Mouse (Mus musculus): ENCODE measurements around the gene Chmp3. TPM values are rescaled to one million over a fixed set of nuclear protein-coding genes. Genes with fewer than 3 reads are reported as not detected.
A peak's percentile ranks its signal among the peaks of the same experiment; 100 is the strongest.

The Chmp3 gene
- polyA plus RNA-seq (2015; fragmentation: Nextera tagmentation; extraction: Ambion mirVana), result 88.5 and 91.4 TPM in 2 replicates

- Histone ChIP-seq H3K4me2 (replicated peaks; ENCODE audit: low read depth) (peak within 1 kb of the TSS; percentile 62), H3K9ac (ENCODE audit: low read length) (peak within 1 kb of the TSS; percentile 98), H3K4me1 (replicated peaks; ENCODE audit: control insufficient read depth, insufficient read depth) (0 out of 2 replicates have a peak, but pooled peaks cover 2% of the 10 kb centered on the region), H3K4me3 (ENCODE audit: low read depth, low read length) (peak within 1 kb of the TSS; percentile 93), H3K27ac (replicated peaks) (peak within 1 kb of the TSS; percentile 100), H3K9me3 (ENCODE audit: control insufficient read depth, low read length) (no peaks in the 10 kb centered on the region), H3K27me3 (ENCODE audit: control insufficient read depth, insufficient read depth, low read length) (no peaks in the 10 kb centered on the region), H3K36me3 (ENCODE audit: control insufficient read depth, insufficient read depth, low read length) (0 out of 2 replicates have a peak, but pooled peaks cover 2% of the 10 kb centered on the region)
- peak; percentile 83 for TF ChIP-seq EP300 (optimal IDR thresholded peaks at IDR 0.05)
- TF ChIP-seq CTCF (IDR thresholded peaks at IDR 0.05; ENCODE audit: low read depth), result 0 out of 2 replicates have a peak, but pooled peaks have one; percentile 1
- under 1% methylated on average over 55 of the region's 59 CpGs for WGBS
- DNase-seq (ENCODE audit: low spot score) (peak; percentile 97), ATAC-seq (ENCODE audit: low FRiP score, low TSS enrichment) (peak; percentile 99)
These were observed at the start of gene Chmp3 for GRCm38 (mm10) chr6:71543686-71544499. Gene Chmp3 (plus strand): TSS chr6:71543797.

- ATAC-seq (ENCODE audit: low FRiP score, low TSS enrichment) (peak; percentile 19; the same call in 1 of the 2 replicates), DNase-seq (ENCODE audit: low spot score) (peak; percentile 64)
- no peaks in the 10 kb centered on the region for H3K9me3 ChIP-seq (ENCODE audit: control insufficient read depth, low read length)
These were observed 49.1 kb upstream of the Chmp3 start for GRCm38 (mm10) chr6:71494341-71495020.

GRCm38 (mm10) chr6:71500575-71500974 is 43.0 kb upstream of the Chmp3 start:
- no peaks in the 10 kb centered on the region for H3K9me3 ChIP-seq (ENCODE audit: control insufficient read depth, low read length)
- H3K4me3 ChIP-seq (ENCODE audit: low read depth, low read length), result no peak overlapping the region
- no peak overlapping the region for H3K9ac ChIP-seq (ENCODE audit: low read length)
- no peak overlapping the region for H3K27ac ChIP-seq (replicated peaks)
- DNase-seq (ENCODE audit: low spot score) (no peak), ATAC-seq (ENCODE audit: low FRiP score, low TSS enrichment) (no peak)
- TF ChIP-seq EP300 (optimal IDR thresholded peaks at IDR 0.05) (no peak), CTCF (IDR thresholded peaks at IDR 0.05; ENCODE audit: low read depth) (no peak)
- no peaks in the 10 kb centered on the region for H3K27me3 ChIP-seq (ENCODE audit: control insufficient read depth, insufficient read depth, low read length)
- 75% methylated on average over 3 of the region's 3 CpGs for WGBS
- 0 out of 2 replicates have a peak, but pooled peaks cover 1% of the 10 kb centered on the region for H3K4me1 ChIP-seq (replicated peaks; ENCODE audit: control insufficient read depth, insufficient read depth)
- H3K4me2 ChIP-seq (replicated peaks; ENCODE audit: low read depth), result no peak overlapping the region
- H3K36me3 ChIP-seq (ENCODE audit: control insufficient read depth, insufficient read depth, low read length), result peaks cover 2% of the 10 kb centered on the region; the same call in 1 of the 2 replicates

More at GRCm38 (mm10) chr6:71494341-71495020, 49.1 kb upstream of the Chmp3 start:
- Histone ChIP-seq H3K36me3 (ENCODE audit: control insufficient read depth, insufficient read depth, low read length) (peaks cover 2% of the 10 kb centered on the region; the same call in 1 of the 2 replicates), H3K27me3 (ENCODE audit: control insufficient read depth, insufficient read depth, low read length) (no peaks in the 10 kb centered on the region), H3K4me3 (ENCODE audit: low read depth, low read length) (peak overlapping the region; percentile 94), H3K4me1 (replicated peaks; ENCODE audit: control insufficient read depth, insufficient read depth) (0 out of 2 replicates have a peak, but pooled peaks cover 2% of the 10 kb centered on the region), H3K9ac (ENCODE audit: low read length) (peak overlapping the region; percentile 98), H3K4me2 (replicated peaks; ENCODE audit: low read depth) (peak overlapping the region; percentile 60), H3K27ac (replicated peaks) (peak overlapping the region; percentile 100)
- peak; percentile 16; the same call in 1 of the 2 replicates for TF ChIP-seq CTCF (IDR thresholded peaks at IDR 0.05; ENCODE audit: low read depth)
- TF ChIP-seq EP300 (optimal IDR thresholded peaks at IDR 0.05), result no peak
- under 1% methylated on average over 46 of the region's 46 CpGs for whole genome bisulfite sequencing

GRCm38 (mm10) chr6:71503001-71503400 is 40.6 kb upstream of the Chmp3 start:
- WGBS, result 66% methylated on average over 4 of the region's 4 CpGs

GRCm38 (mm10) chr6:71503670-71504069 is 39.9 kb upstream of the Chmp3 start:
- Histone ChIP-seq H3K4me2 (replicated peaks; ENCODE audit: low read depth) (no peak overlapping the region), H3K9me3 (ENCODE audit: control insufficient read depth, low read length) (no peaks in the 10 kb centered on the region), H3K27ac (replicated peaks) (no peak overlapping the region), H3K27me3 (ENCODE audit: control insufficient read depth, insufficient read depth, low read length) (no peaks in the 10 kb centered on the region), H3K9ac (ENCODE audit: low read length) (no peak overlapping the region), H3K4me3 (ENCODE audit: low read depth, low read length) (no peak overlapping the region), H3K4me1 (replicated peaks; ENCODE audit: control insufficient read depth, insufficient read depth) (no peaks in the 10 kb centered on the region), H3K36me3 (ENCODE audit: control insufficient read depth, insufficient read depth, low read length) (0 out of 2 replicates have a peak, but pooled peaks cover 1% of the 10 kb centered on the region)
- ATAC-seq (ENCODE audit: low FRiP score, low TSS enrichment), result no peak
- TF ChIP-seq EP300 (optimal IDR thresholded peaks at IDR 0.05) (no peak), CTCF (IDR thresholded peaks at IDR 0.05; ENCODE audit: low read depth) (no peak)
- DNase-seq (ENCODE audit: low spot score), result no peak

More at GRCm38 (mm10) chr6:71503001-71503400, 40.6 kb upstream of the Chmp3 start:
- no peak overlapping the region for H3K27ac ChIP-seq (replicated peaks)
- no peak overlapping the region for H3K4me3 ChIP-seq (ENCODE audit: low read depth, low read length)
- no peaks in the 10 kb centered on the region for H3K36me3 ChIP-seq (ENCODE audit: control insufficient read depth, insufficient read depth, low read length)
- ATAC-seq (ENCODE audit: low FRiP score, low TSS enrichment) (no peak), DNase-seq (ENCODE audit: low spot score) (no peak)
- H3K9me3 ChIP-seq (ENCODE audit: control insufficient read depth, low read length), result no peaks in the 10 kb centered on the region
- no peaks in the 10 kb centered on the region for H3K27me3 ChIP-seq (ENCODE audit: control insufficient read depth, insufficient read depth, low read length)
- H3K4me1 ChIP-seq (replicated peaks; ENCODE audit: control insufficient read depth, insufficient read depth), result no peaks in the 10 kb centered on the region
- TF ChIP-seq EP300 (optimal IDR thresholded peaks at IDR 0.05), result no peak
- TF ChIP-seq CTCF (IDR thresholded peaks at IDR 0.05; ENCODE audit: low read depth), result no peak
- H3K4me2 ChIP-seq (replicated peaks; ENCODE audit: low read depth), result no peak overlapping the region
- no peak overlapping the region for H3K9ac ChIP-seq (ENCODE audit: low read length)
